In genomic region chr13:21717397-21718357, GRCm38 (mm10) we compare ENCODE assay signal across 8 mouse cellular contexts. TPM values are rescaled to one million over a fixed set of nuclear protein-coding genes. Genes with fewer than 3 reads are reported as not detected.
DNase-seq lines count a peak whose midpoint lies in the region; ATAC-seq lines count a peak whose summit lies in the region.
"Not testable (repeated sequence)": the region's sequence is repeated elsewhere in the genome, so short reads cannot be mapped to it uniquely, and the experiment has no call there.

Hist1h3h (plus strand) TSS chr13:21717659.

- peak; percentile 66 for ATAC-seq in frontal cortex, adult (ENCODE audit: low TSS enrichment)
- peak; percentile 40 for ATAC-seq in lung, embryonic 16.5 days (ENCODE audit: low read depth)

- H3K9ac ChIP-seq in lung, embryonic 16.5 days (ENCODE audit: low read length): peak within 1 kb of the TSS; percentile 79

- not testable (repeated sequence) for H3K27me3 ChIP-seq in hindbrain, embryonic 10.5 days (ENCODE audit: insufficient read depth, poor library complexity, severe bottlenecking); lung, embryonic 16.5 days (ENCODE audit: control insufficient read depth, insufficient read depth, low read depth, low read length)

- H3K36me3 ChIP-seq in hindbrain, embryonic 10.5 days; lung, embryonic 16.5 days (ENCODE audit: control insufficient read depth, insufficient read depth, low read length): not testable (repeated sequence)

- H3K4me2 ChIP-seq in lung, embryonic 16.5 days (ENCODE audit: low read depth, low read length): peak within 1 kb of the TSS; percentile 85

- not testable (repeated sequence) for H3K9me3 ChIP-seq in hindbrain, embryonic 10.5 days; lung, embryonic 16.5 days (ENCODE audit: control insufficient read depth, low read length)

- WGBS in hindbrain, embryonic 10.5 days: under 1% methylated on average over 34 of the region's 56 CpGs
- WGBS in lung, embryonic 16.5 days: 1% methylated on average over 24 of the region's 56 CpGs

- peak within 1 kb of the TSS; percentile 59 for H3K4me3 ChIP-seq in hindbrain, embryonic 10.5 days
- peak within 1 kb of the TSS; percentile 55 for H3K4me3 ChIP-seq in lung, embryonic 16.5 days (ENCODE audit: low read length)

- peaks cover 47% of the 10 kb centered on the region for H3K4me1 ChIP-seq in hindbrain, embryonic 10.5 days (replicated peaks)
- H3K4me1 ChIP-seq in lung, embryonic 16.5 days (replicated peaks; ENCODE audit: control insufficient read depth, insufficient read depth, low read length): peaks cover 28% of the 10 kb centered on the region

- H3K27ac ChIP-seq in hindbrain, embryonic 10.5 days: peak within 1 kb of the TSS; percentile 96
- H3K27ac ChIP-seq in lung, embryonic 16.5 days (ENCODE audit: low read length): peak within 1 kb of the TSS; percentile 97

- DNase-seq in MN1 (ENCODE audit: low spot score): peak; percentile 90
- DNase-seq in cerebellum, adult 9-10 months: peak; percentile 90
- peak; percentile 87 for DNase-seq in hindbrain, embryonic 10.5 days (ENCODE audit: low spot score)
- peak; percentile 87 for DNase-seq in layer of hippocampus, adult 9-11 months
- peak; percentile 76 for DNase-seq in ovary, adult 18-20 months (ENCODE audit: low spot score)
- peak; percentile 93 for DNase-seq in thymus, postnatal 0 days (ENCODE audit: low spot score)

RNA-seq across cellular contexts. Expression of gene Hist1h3h, which starts in this region (rescaled TPM):
- 12.7 and 15.7 TPM in 2 replicates for polyA plus RNA-seq in hindbrain, embryonic 10.5 days (2016; fragmentation: Nextera tagmentation; extraction: Ambion mirVana)
- polyA plus RNA-seq in lung, embryonic 16.5 days (2015; fragmentation: Nextera tagmentation; extraction: Ambion mirVana): 13.5 and 20.4 TPM in 2 replicates
- polyA plus RNA-seq in thymus, postnatal 0 days (2015; fragmentation: Nextera tagmentation; extraction: Ambion mirVana): 43.7 and 67.6 TPM in 2 replicates

Comparison
In these comparisons a context has a peak if more than half of its experiments do, and no peak if none do; other contexts are left out.
1. Peak in every context shown above with its lines: DNase-seq, ATAC-seq, H3K4me3 ChIP-seq and H3K27ac ChIP-seq.